Mouse (Mus musculus) gastrocnemius, postnatal 25 days (tissue): ENCODE data around the gene Olfr350. TPM values are rescaled to one million over a fixed set of nuclear protein-coding genes. Genes with fewer than 3 reads are reported as not detected.

Experiments used
- DNase-seq: peaks from one replicate; pipeline ENCODE4 v3.0.0; 2022
- long read RNA-seq, 2 experiments: library from polyadenylated mRNA; stranded (forward); transcript quantifications; one replicate each; pipeline ENCODE4 v2.0.0; 2021
- total RNA-seq, 2 experiments: library from RNA; stranded (reverse); gene quantifications; 1 replicate in 1 of 2; 2 replicates in 1 of 2; pipeline ENCODE4 v1.2.3; 2021

The Olfr350 gene
- not detected for total RNA-seq
- long read RNA-seq, experiment 1, result 0 reads
- long read RNA-seq, experiment 2, result 0 reads

- DNase-seq, result no peak
Observed at GRCm38 (mm10) chr2:36846010-36846409, at the start of gene Olfr350. Gene Olfr350 (plus strand): TSS chr2:36846310.

GRCm38 (mm10) chr2:36816932-36817331 is 29.2 kb upstream of the Olfr350 start, which contains the start of gene Olfr3:
Gene Olfr3 (minus strand): TSS chr2:36817032.
- DNase-seq, result no peak

- no peak for DNase-seq
Observed at GRCm38 (mm10) chr2:36862560-36862959, 16.4 kb downstream of the Olfr350 start, which contains the start of gene Olfr351. Gene Olfr351 (minus strand): TSS chr2:36862660.

- DNase-seq, result no peak
Observed at GRCm38 (mm10) chr2:36868160-36868559, 22.1 kb downstream of the Olfr350 start, which contains the start of gene Olfr352. Gene Olfr352 (plus strand): TSS chr2:36868460.

GRCm38 (mm10) chr2:36892836-36893235 is 46.7 kb downstream of the Olfr350 start, which contains the start of gene Olfr353:
Gene Olfr353 (minus strand): TSS chr2:36892936.
- DNase-seq, result no peak

- DNase-seq, result no peak
Observed at GRCm38 (mm10) chr2:36897114-36897513, 51.0 kb downstream of the Olfr350 start.

Other genes with a start within 250 kb of the Olfr350 start
- gene Olfr345, start 206.3 kb upstream of the Olfr350 start, total RNA-seq, result not detected
- gene Olfr346, start 160.5 kb upstream of the Olfr350 start, total RNA-seq, result not detected
- not detected for gene Olfr347, start 114.4 kb upstream of the Olfr350 start, total RNA-seq
- gene Olfr348, start 62.0 kb upstream of the Olfr350 start, total RNA-seq, result not detected
- gene Olfr50, start 55.8 kb upstream of the Olfr350 start, total RNA-seq, result not detected
- gene Olfr3, start 29.3 kb upstream of the Olfr350 start, total RNA-seq, result not detected
- gene Olfr351, start 16.4 kb downstream of the Olfr350 start, total RNA-seq, result not detected
- gene Olfr352, start 22.1 kb downstream of the Olfr350 start, total RNA-seq, result not detected
- not detected for gene Olfr353, start 46.6 kb downstream of the Olfr350 start, total RNA-seq
- gene Olfr354, start 59.4 kb downstream of the Olfr350 start, total RNA-seq, result not detected
- gene Olfr355, start 82.6 kb downstream of the Olfr350 start, total RNA-seq, result not detected
- gene Olfr356, start 90.8 kb downstream of the Olfr350 start, total RNA-seq, result not detected
- gene Olfr357, start 147.5 kb downstream of the Olfr350 start, total RNA-seq, result not detected
- not detected for gene Olfr358, start 163.0 kb downstream of the Olfr350 start, total RNA-seq
- gene Olfr360, start 219.4 kb downstream of the Olfr350 start, total RNA-seq, result not detected
- not detected for gene Olfr361, start 243.0 kb downstream of the Olfr350 start, total RNA-seq